In the genomic region with DNA sequence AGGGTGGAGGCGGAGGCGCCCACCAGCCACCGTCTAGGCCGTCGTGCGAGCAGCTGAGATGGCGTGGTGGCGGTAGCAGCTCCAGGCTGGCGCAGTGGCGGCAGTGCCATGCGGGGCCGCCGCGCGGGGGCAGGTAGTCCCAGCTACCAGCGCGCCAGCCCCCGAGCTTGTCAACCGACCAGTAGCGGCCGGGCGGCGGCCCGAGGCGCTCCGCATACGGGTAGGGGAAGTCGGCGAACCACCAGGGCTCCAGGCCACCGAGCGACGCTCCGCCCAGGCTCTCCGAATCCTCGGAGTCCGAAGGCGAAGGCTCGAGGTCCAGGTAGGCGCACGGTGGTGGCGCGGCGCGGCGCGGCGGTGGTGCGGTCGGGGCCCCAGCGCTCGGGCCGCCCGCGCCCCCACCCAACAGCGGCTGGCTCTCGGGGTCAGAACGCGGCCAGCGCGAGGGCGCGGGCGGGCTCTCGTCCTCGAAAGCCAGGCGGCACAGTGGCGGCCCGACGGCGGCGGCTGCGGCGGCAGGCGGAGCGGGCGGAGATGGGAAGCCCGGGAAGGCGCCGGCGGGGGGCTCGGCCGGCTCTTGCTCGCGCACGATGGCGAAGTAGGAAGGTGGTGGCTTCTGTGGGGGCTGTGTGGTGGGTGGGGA, we compare ENCODE assay signal across 8 mouse cellular contexts. TPM values are rescaled to one million over a fixed set of nuclear protein-coding genes. Genes with fewer than 3 reads are reported as not detected.
DNase-seq lines count a peak whose midpoint lies in the region; ATAC-seq and TF ChIP-seq lines count a peak whose summit lies in the region.

No protein-coding gene starts in this region.

- H3K27me3 ChIP-seq in heart, embryonic 11.5 days (ENCODE audit: control insufficient read depth, insufficient read depth, low read length): peaks cover 51% of the 10 kb centered on the region
- peaks cover 54% of the 10 kb centered on the region for H3K27me3 ChIP-seq in E14TG2a.4 (ENCODE audit: insufficient read depth, low read length)
- peaks cover 44% of the 10 kb centered on the region for H3K27me3 ChIP-seq in forebrain, embryonic 14.5 days (replicated peaks; ENCODE audit: control insufficient read depth, insufficient read depth, low read length)
- peaks cover 60% of the 10 kb centered on the region for H3K27me3 ChIP-seq in limb, embryonic 15.5 days
- peaks cover 47% of the 10 kb centered on the region for H3K27me3 ChIP-seq in stomach, embryonic 15.5 days (replicated peaks)

- peaks cover 11% of the 10 kb centered on the region for H3K4me1 ChIP-seq in heart, embryonic 11.5 days (ENCODE audit: control insufficient read depth, insufficient read depth, low read length)
- peaks cover 44% of the 10 kb centered on the region for H3K4me1 ChIP-seq in E14TG2a.4 (replicated peaks; ENCODE audit: low read depth, low read length)
- H3K4me1 ChIP-seq in forebrain, embryonic 14.5 days (ENCODE audit: control insufficient read depth, insufficient read depth, low read length): peaks cover 10% of the 10 kb centered on the region
- H3K4me1 ChIP-seq in limb, embryonic 15.5 days: peaks cover 30% of the 10 kb centered on the region
- peaks cover 23% of the 10 kb centered on the region; the same call in 1 of the 2 replicates for H3K4me1 ChIP-seq in stomach, embryonic 15.5 days

- H3K27ac ChIP-seq in heart, embryonic 11.5 days (ENCODE audit: low read depth, low read length): no peak overlapping the region
- H3K27ac ChIP-seq in forebrain, embryonic 14.5 days (ENCODE audit: low read depth, low read length): no peak overlapping the region
- H3K27ac ChIP-seq in limb, embryonic 15.5 days: no peak overlapping the region
- no peak overlapping the region for H3K27ac ChIP-seq in stomach, embryonic 15.5 days

- peak overlapping the region; percentile 47 for H3K4me3 ChIP-seq in heart, embryonic 11.5 days (ENCODE audit: low read depth, low read length)
- peak overlapping the region; percentile 75 for H3K4me3 ChIP-seq in E14TG2a.4 (replicated peaks; ENCODE audit: low read length)
- peak overlapping the region; percentile 24 for H3K4me3 ChIP-seq in forebrain, embryonic 14.5 days (ENCODE audit: low read depth, low read length)
- H3K4me3 ChIP-seq in limb, embryonic 15.5 days: peak overlapping the region; percentile 47
- peak overlapping the region; percentile 44 for H3K4me3 ChIP-seq in stomach, embryonic 15.5 days (replicated peaks)

- intact Hi-C loops in heart, postnatal 10 days (cut with DNase I): no loop called here

- peak overlapping the region; percentile 67 for H3K4me2 ChIP-seq in heart, embryonic 11.5 days
- peak overlapping the region; percentile 40 for H3K4me2 ChIP-seq in forebrain, embryonic 14.5 days (ENCODE audit: low read length)
- peak overlapping the region; percentile 64 for H3K4me2 ChIP-seq in limb, embryonic 15.5 days
- H3K4me2 ChIP-seq in stomach, embryonic 15.5 days: peak overlapping the region; percentile 73

- DNase-seq in heart, postnatal 10 days: no peak
- DNase-seq in forebrain, embryonic 14.5 days (ENCODE audit: low spot score): no peak
- DNase-seq in urinary bladder, postnatal 36 days (ENCODE audit: low spot score in 2 of 2): no peak
- no peak for DNase-seq in urinary bladder, postnatal 14 days (ENCODE audit: low spot score)

- H3K9me3 ChIP-seq in heart, embryonic 11.5 days (replicated peaks; ENCODE audit: control insufficient read depth, low read length): no peaks in the 10 kb centered on the region
- no peaks in the 10 kb centered on the region for H3K9me3 ChIP-seq in E14TG2a.4 (ENCODE audit: low read length)
- H3K9me3 ChIP-seq in forebrain, embryonic 14.5 days (replicated peaks; ENCODE audit: control insufficient read depth, low read length): no peaks in the 10 kb centered on the region
- H3K9me3 ChIP-seq in limb, embryonic 15.5 days: no peaks in the 10 kb centered on the region
- H3K9me3 ChIP-seq in stomach, embryonic 15.5 days: no peaks in the 10 kb centered on the region

- TF ChIP-seq CTCF in E14TG2a.4 (conservative IDR thresholded peaks at IDR 0.05; ENCODE audit: low read length): no peak

- 0 out of 2 replicates have a peak overlapping the region, but pooled peaks have one; percentile 39 for H3K9ac ChIP-seq in heart, embryonic 11.5 days (ENCODE audit: low read depth, low read length)
- peak overlapping the region; percentile 35; the same call in 1 of the 2 replicates for H3K9ac ChIP-seq in forebrain, embryonic 14.5 days (ENCODE audit: low read length)
- peak overlapping the region; percentile 35; the same call in 1 of the 2 replicates for H3K9ac ChIP-seq in limb, embryonic 15.5 days
- no peak overlapping the region; the same call in 1 of the 2 replicates for H3K9ac ChIP-seq in stomach, embryonic 15.5 days

- no peak for ATAC-seq in heart, embryonic 11.5 days (replicated peaks; ENCODE audit: insufficient number of reproducible peaks, low FRiP score, low TSS enrichment)
- no peak for ATAC-seq in forebrain, embryonic 14.5 days
- no peak for ATAC-seq in limb, embryonic 15.5 days (ENCODE audit: insufficient number of reproducible peaks, low FRiP score, low TSS enrichment, low read depth)
- peak; percentile 20; the same call in 1 of the 2 replicates for ATAC-seq in stomach, embryonic 15.5 days (ENCODE audit: insufficient read depth, low FRiP score, low read depth)

- WGBS in heart, embryonic 11.5 days (ENCODE audit: insufficient replicate concordance): under 1% methylated on average over 52 of the region's 86 CpGs
- 1% methylated on average over 60 of the region's 86 CpGs for WGBS in forebrain, embryonic 14.5 days
- WGBS in limb, embryonic 15.5 days: under 1% methylated on average over 84 of the region's 86 CpGs
- under 1% methylated on average over 72 of the region's 86 CpGs for WGBS in stomach, embryonic 15.5 days

- 0 out of 2 replicates have a peak, but pooled peaks cover 2% of the 10 kb centered on the region for H3K36me3 ChIP-seq in heart, embryonic 11.5 days (ENCODE audit: control insufficient read depth, insufficient read depth, low read length)
- H3K36me3 ChIP-seq in E14TG2a.4 (ENCODE audit: insufficient read depth, low read length): peaks cover 17% of the 10 kb centered on the region
- peaks cover 8% of the 10 kb centered on the region for H3K36me3 ChIP-seq in forebrain, embryonic 14.5 days (ENCODE audit: control insufficient read depth, insufficient read depth, low read length)
- peaks cover 13% of the 10 kb centered on the region for H3K36me3 ChIP-seq in limb, embryonic 15.5 days
- no peaks in the 10 kb centered on the region for H3K36me3 ChIP-seq in stomach, embryonic 15.5 days

RNA-seq across cellular contexts. Expression of gene Grwd1, which starts 2.5 kb away (rescaled TPM):
- polyA plus RNA-seq in heart, embryonic 11.5 days (2014; fragmentation: Nextera tagmentation; extraction: Ambion mirVana): 48.7 and 49.8 TPM in 2 replicates
- total RNA-seq in heart, postnatal 10 days (2021): 10 to 100 TPM; 14.6 to 17.1 TPM
- polyA plus RNA-seq in forebrain, embryonic 14.5 days (2014; fragmentation: Nextera tagmentation; extraction: Ambion mirVana): 45.2 and 46.7 TPM in 2 replicates
- 56.3 and 59.3 TPM in 2 replicates for polyA plus RNA-seq in limb, embryonic 15.5 days (2015; fragmentation: Nextera tagmentation; extraction: Ambion mirVana)
- polyA plus RNA-seq in stomach, embryonic 15.5 days (2015; fragmentation: Nextera tagmentation; extraction: Ambion mirVana): 57.0 and 64.3 TPM in 2 replicates

RNA-seq across cellular contexts. Expression of gene Kcnj14, which starts 8.7 kb away (rescaled TPM):
- polyA plus RNA-seq in heart, embryonic 11.5 days (2014; fragmentation: Nextera tagmentation; extraction: Ambion mirVana): 0.39 and 1.0 TPM in 2 replicates
- under 1 TPM; 0.69 to 0.74 TPM for total RNA-seq in heart, postnatal 10 days (2021)
- 0.41 and 0.78 TPM in 2 replicates for polyA plus RNA-seq in forebrain, embryonic 14.5 days (2014; fragmentation: Nextera tagmentation; extraction: Ambion mirVana)
- polyA plus RNA-seq in limb, embryonic 15.5 days (2015; fragmentation: Nextera tagmentation; extraction: Ambion mirVana): 1.4 and 1.5 TPM in 2 replicates
- polyA plus RNA-seq in stomach, embryonic 15.5 days (2015; fragmentation: Nextera tagmentation; extraction: Ambion mirVana): 1.0 and 1.4 TPM in 2 replicates

RNA-seq across cellular contexts. Expression of gene Cyth2, which starts 18.9 kb away (rescaled TPM):
- polyA plus RNA-seq in heart, embryonic 11.5 days (2014; fragmentation: Nextera tagmentation; extraction: Ambion mirVana): 89.7 and 104 TPM in 2 replicates
- 10 to 100 TPM; 91.1 to 95.1 TPM for total RNA-seq in heart, postnatal 10 days (2021)
- polyA plus RNA-seq in forebrain, embryonic 14.5 days (2014; fragmentation: Nextera tagmentation; extraction: Ambion mirVana): 286 TPM in 2 replicates
- polyA plus RNA-seq in limb, embryonic 15.5 days (2015; fragmentation: Nextera tagmentation; extraction: Ambion mirVana): 87.9 and 98.8 TPM in 2 replicates
- polyA plus RNA-seq in stomach, embryonic 15.5 days (2015; fragmentation: Nextera tagmentation; extraction: Ambion mirVana): 85.0 and 103 TPM in 2 replicates

RNA-seq across cellular contexts. Expression of gene Kdelr1, which starts 39.3 kb away (rescaled TPM):
- 76.0 and 115 TPM in 2 replicates for polyA plus RNA-seq in heart, embryonic 11.5 days (2014; fragmentation: Nextera tagmentation; extraction: Ambion mirVana)
- total RNA-seq in heart, postnatal 10 days (2021): 100 to 1,000 TPM; 121 to 128 TPM
- 104 and 111 TPM in 2 replicates for polyA plus RNA-seq in forebrain, embryonic 14.5 days (2014; fragmentation: Nextera tagmentation; extraction: Ambion mirVana)
- 79.4 and 97.8 TPM in 2 replicates for polyA plus RNA-seq in limb, embryonic 15.5 days (2015; fragmentation: Nextera tagmentation; extraction: Ambion mirVana)
- 72.0 and 79.7 TPM in 2 replicates for polyA plus RNA-seq in stomach, embryonic 15.5 days (2015; fragmentation: Nextera tagmentation; extraction: Ambion mirVana)

RNA-seq across cellular contexts. Expression of gene Grin2d, which starts 44.9 kb away (rescaled TPM):
- 0.11 TPM in 2 replicates for polyA plus RNA-seq in heart, embryonic 11.5 days (2014; fragmentation: Nextera tagmentation; extraction: Ambion mirVana)
- total RNA-seq in heart, postnatal 10 days (2021): under 1 TPM; 0.55 to 0.77 TPM
- 0.52 and 0.77 TPM in 2 replicates for polyA plus RNA-seq in forebrain, embryonic 14.5 days (2014; fragmentation: Nextera tagmentation; extraction: Ambion mirVana)
- 0.48 and 0.68 TPM in 2 replicates for polyA plus RNA-seq in limb, embryonic 15.5 days (2015; fragmentation: Nextera tagmentation; extraction: Ambion mirVana)
- 0.64 and 0.67 TPM in 2 replicates for polyA plus RNA-seq in stomach, embryonic 15.5 days (2015; fragmentation: Nextera tagmentation; extraction: Ambion mirVana)

Comparison
In these comparisons a context has a peak if more than half of its experiments do, and no peak if none do; other contexts are left out.
1. H3K4me3 ChIP-seq: peak in every context shown above with its lines; median percentile 75 in E14TG2a.4; 47 in heart, embryonic 11.5 days; 47 in limb, embryonic 15.5 days; 44 in stomach, embryonic 15.5 days; 24 in forebrain, embryonic 14.5 days.